Mouse (Mus musculus) NIH3T3 (cell line): Measurements from ENCODE around the gene Mmp21.
"Not testable (repeated sequence)": the region's sequence is repeated elsewhere in the genome, so short reads cannot be mapped to it uniquely, and the experiment has no call there.

Experiments used
- DNase-seq: peaks from one replicate; pipeline ENCODE4 v3.0.0-alpha.2; 2012; ENCODE audit warnings: low read depth

The Mmp21 gene

GRCm38 (mm10) chr7:133679961-133680360 lies at the start of gene Mmp21:
Gene Mmp21, minus strand, starts transcription at chr7:133680061.
- no peak for DNase-seq

GRCm38 (mm10) chr7:133729351-133729750 lies 49.5 kb upstream of the Mmp21 start:
- no peak for DNase-seq

DNA sequence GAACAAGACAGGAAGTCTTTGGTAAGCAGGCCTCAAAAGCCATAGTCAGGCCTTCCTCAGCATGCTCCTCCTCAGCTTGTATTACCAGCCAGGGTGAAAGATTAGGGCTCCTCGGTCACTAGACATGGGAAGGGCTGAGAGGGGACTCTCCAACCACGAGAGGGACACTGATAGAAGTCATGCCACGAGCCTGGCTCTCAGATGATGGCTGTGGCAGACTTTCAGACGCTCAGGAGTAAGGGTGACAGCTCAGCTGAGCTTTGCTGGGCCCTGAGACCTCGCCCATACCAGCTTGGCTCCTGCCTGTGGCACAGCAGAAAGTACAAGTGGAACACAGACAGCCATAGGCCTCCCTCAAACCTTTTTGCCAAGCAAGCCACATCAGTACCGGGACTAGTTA lies 47.2 kb upstream of the Mmp21 start:
- no peak for DNase-seq

DNA sequence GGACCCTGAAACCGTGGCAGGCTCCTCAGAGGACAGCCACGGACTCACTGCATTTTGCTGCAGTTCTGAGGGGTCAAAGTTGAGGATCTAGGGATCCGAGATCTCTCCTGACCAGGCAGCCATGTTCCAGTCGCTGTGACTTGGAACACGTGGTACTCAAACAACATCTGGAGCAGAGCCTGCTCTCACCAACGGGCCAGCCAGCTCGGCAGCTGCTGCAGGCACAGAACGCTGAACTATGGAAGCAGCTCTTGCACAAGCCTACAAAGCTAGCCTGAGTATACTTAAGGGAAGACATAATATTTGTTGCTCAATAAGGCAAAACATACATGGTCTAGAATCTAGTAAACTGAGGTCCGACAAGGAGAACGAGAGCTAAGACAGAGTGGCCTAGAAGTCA lies 45.7 kb upstream of the Mmp21 start:
- no peak for DNase-seq

DNA sequence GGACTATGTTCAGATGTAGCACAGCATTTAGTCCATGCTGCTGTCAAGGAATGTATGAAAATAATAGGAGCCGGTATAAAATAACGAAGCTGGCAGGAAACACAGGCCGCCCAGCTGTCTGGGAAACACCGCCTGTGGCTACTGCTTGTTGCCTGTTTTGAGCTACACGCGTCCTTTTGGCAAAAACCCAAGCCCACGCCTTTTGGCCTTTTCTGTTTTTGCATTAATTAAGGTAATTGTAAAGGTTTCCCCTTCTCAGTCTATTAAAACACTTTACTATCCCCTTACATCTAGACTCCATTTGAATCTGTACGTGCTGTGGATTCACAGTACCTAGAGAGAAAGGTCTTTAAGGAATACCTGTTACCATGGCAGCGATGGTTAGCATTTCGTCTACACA lies 45.0 kb upstream of the Mmp21 start:
- no peak for DNase-seq

- no peak for DNase-seq
Observed at GRCm38 (mm10) chr7:133720616-133721015, 40.8 kb upstream of the Mmp21 start.

- DNase-seq = peak; percentile 10
Observed at GRCm38 (mm10) chr7:133718580-133718979, 38.7 kb upstream of the Mmp21 start.

GRCm38 (mm10) chr7:133715387-133715786 lies 35.5 kb upstream of the Mmp21 start:
- no peak for DNase-seq

DNA sequence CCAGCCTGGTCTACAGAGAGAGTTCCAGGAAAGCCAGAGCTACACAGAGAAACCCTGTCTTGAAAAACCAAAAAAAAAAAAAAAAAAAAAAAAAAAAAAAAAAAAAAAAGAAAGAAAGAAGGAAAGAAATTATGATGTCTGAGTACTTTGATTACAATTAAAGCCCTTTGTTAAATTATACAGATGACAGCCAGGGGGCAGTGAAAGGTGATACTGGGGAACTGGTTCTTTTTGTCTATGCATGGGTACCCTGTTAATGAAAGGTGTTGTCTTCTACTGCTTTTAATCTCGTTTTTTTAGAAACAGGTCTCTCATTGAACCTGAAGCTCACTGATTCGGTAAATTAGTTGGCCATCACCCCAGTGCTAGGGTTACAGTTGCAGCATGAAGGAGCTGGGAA lies 27.4 kb upstream of the Mmp21 start:
- DNase-seq = no peak

DNA sequence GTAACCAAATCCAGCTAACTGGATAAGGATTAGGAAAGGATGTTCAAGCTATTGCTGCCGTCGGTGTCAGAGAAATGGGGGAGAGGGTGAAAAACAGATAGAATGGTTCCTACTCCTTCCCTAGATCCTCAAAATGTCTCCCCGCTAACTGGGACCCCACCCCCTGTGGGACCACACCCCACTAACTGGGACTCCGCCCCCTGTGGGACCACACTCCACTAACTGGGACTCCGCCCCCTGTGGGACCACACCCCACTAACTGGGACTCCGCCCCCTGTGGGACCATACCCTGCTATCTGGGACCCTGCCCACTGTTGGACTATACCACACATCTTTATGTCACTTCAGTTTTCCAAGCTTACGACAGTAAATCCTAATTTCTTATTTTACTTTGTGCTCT lies 24.0 kb upstream of the Mmp21 start:
- no peak for DNase-seq

GRCm38 (mm10) chr7:133702333-133702732 lies 22.5 kb upstream of the Mmp21 start:
- DNase-seq = no peak

DNA sequence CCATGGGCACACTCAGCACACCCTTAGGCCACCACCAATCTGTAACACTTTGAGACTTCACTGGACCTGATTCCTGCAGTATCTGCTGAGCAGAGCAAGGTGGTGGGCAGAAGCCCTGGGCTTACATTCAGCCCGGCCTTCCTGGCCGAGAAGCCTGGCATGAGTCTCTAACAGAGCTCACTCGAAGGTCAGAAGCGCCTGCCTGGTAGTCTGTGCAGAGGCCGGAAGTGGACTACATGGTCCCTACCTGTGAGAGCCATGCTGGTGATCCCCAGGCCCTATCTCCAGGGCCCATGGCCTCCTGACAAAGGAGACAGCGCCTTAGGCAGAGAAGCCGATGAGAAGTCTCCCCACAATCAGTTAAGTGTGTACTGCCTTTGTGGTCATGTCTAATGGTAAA lies 21.5 kb upstream of the Mmp21 start:
- no peak for DNase-seq

DNA sequence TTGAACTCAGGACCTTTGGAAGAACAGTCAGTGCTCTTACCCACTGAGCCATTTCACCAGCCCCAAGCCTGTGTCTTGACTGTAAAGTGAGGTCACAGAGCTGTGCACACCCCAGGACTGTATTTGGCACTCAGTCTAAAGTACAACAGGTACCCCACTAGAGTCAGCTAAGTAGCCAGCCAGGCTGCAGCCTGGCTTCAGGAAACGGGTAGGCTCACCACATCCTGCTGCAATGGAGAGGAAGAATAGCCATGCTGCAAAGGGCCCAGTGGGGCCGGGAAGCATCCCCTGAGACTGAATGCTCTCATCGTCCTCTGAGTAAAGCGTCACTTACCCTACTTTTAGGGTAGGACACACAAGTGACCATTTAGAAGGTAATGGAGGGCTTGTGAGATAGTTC lies 20.0 kb upstream of the Mmp21 start:
- no peak for DNase-seq

DNA sequence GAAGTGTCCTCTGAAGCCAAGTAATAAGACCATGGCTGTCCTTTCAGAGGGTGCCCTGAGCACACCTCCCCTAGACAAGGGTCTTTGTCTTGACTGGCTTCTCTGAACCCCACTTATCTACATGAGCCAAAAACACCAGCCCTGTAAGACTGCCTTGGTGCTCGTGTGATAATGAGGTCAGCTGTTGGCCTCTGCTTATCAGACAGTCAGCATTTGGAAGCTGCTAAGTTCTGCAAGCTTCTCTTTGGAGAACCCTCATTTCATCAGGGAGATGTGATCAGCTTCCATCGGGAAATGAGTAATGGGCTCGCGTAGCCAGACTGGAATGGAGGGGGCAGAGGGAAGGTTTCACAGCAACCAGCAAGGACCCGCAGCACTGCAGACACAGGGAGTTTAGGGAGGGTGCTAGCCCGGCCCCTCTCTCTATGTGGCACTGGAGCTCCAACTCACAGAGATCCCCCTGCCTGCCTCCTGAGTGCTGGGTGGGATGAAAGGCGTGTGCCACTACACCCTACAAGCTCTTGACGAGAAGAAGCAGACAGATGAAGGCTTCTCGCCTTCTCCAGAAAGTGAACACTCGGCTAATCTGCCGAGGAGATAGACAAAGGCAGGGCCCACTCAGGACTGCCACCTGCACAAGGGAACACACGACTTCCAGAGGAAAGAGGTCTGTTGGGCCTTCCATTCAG lies 18.3 kb upstream of the Mmp21 start:
- DNase-seq = no peak

- not testable (repeated sequence) for DNase-seq
Observed at GRCm38 (mm10) chr7:133685644-133686043, 5.8 kb upstream of the Mmp21 start.

DNA sequence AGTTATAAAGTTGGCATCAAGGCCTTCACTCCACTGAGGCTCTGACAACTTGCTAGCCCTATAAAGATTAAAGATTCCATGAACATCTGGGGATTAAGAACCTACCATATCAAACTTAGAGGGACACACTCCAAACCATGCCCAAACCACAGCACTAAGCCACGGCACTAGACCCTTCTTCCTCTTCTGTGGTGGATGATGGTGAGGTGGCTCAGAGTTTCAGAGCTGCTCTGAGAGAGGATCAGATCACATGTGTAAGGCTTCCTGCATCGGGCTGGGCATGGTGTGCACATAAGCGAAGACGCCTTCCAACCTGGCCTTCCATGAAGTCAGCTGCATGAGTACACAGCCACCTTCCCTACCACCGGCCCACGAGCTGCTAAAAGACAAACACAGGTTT lies 4.8 kb upstream of the Mmp21 start:
- no peak for DNase-seq

- DNase-seq = peak; percentile 8
Observed at GRCm38 (mm10) chr7:133684110-133684509, 4.2 kb upstream of the Mmp21 start.

- no peak for DNase-seq
Observed at GRCm38 (mm10) chr7:133683626-133684025, 3.8 kb upstream of the Mmp21 start.

GRCm38 (mm10) chr7:133679439-133679838 lies 422 bp downstream of the Mmp21 start:
- DNase-seq = peak; percentile 2

DNA sequence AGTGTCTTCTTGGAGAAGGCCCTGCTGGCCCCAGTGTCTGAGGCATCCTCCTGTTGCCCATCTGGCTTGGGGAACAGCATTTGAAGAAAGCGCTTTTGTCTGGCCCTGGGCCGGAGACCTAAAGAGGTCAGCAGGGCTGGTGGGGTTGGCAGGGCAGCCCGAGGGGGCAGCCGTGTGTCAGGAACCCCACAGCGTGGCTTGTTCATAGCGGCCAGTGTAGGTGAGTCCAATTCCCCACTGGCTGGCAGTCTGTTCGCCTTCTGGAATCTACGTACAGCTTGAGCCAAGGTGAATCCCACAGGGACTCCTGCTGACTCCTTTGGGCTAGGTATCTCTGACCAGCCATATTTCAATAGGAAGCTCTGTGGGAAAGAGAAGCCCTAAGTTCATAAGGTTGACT lies 1.1 kb downstream of the Mmp21 start:
- DNase-seq = no peak

DNA sequence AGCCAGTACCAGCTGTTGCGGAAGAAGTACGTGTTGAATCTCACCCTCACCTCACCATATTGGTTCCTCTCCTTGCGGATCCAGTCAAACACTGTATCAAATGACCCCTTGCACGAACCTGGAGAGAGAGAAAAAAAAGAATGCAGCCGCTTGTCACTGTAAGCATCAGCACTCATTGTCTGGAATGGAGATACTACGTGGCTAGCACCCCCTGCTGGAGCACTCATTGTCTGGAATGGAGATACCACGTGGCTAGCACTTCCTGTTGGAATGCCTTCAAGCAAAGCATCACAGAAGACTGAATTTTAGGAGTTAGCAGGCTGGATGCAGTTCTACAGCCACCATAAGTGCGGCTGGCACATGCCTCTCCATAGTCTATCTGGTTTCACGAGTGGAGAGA lies 3.9 kb downstream of the Mmp21 start:
- DNase-seq = peak; percentile 13

- DNase-seq = no peak
Observed at GRCm38 (mm10) chr7:133670846-133671245, 9.0 kb downstream of the Mmp21 start.

DNA sequence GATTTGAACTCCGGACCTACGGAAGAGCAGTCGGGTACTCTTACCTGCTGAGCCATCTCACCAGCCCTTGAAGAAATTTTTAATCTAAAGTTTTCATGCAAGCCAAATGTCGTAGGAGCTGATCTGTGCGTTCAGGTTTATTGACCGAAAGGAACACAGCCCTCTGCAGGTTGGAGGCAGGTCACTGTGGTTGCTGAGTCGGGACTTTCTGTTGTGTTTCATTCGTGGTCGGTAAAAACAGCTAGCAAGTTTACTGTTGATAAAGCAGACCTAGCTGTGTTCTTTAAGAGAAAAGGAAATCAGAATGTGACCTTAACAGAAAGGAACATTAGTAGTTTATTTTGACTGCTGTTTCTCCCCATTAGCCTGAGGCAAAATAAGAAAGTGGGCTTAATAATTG lies 9.9 kb downstream of the Mmp21 start:
- no peak for DNase-seq

DNA sequence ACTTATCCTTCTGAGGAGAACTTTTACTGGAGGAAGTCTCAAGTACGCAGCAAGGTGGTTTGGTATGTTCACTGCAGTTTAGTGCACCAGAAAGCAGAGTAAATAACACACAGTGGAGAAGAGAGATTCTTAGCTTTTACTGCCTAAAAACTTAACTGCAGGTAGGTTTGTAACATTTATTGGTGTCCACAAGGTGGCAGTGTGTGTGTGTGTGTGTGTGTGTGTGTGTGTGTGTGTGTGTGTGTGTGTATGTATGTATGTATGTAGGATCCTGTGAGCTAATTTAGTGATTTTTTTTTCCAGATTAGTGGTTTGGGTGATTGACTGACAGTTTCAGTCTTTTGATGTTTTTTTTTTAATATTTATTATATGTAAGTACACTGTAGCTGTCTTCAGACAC lies 10.8 kb downstream of the Mmp21 start:
- peak; percentile 44 for DNase-seq

GRCm38 (mm10) chr7:133662467-133662866 lies 17.4 kb downstream of the Mmp21 start:
- no peak for DNase-seq
